In the genomic region with DNA sequence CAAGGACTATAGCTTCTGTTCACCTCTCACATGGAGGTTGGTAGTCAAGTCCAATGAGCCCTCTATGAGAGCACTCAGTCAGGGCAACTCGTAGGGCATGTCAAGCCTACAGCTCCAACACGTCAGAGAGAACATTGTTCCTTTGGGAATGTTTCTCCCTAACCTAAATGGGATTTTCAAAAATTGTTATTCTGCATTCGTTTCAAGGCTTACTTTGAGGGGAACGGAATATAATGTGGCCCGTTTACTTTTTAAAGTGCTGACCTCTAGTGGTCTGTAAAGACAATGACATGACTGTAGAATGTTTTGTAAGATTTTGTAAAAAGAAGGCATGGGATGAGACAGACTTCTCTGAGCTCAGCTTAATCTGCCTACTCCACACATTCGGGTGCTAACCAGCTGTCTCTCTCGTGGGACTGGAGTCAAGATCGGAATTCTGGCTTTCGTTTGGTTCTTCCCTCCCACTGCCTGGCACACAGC, we compare ENCODE assay signal across 8 mouse cellular contexts. TPM values are rescaled to one million over a fixed set of nuclear protein-coding genes. Genes with fewer than 3 reads are reported as not detected.
DNase-seq lines count a peak whose midpoint lies in the region; ATAC-seq and TF ChIP-seq lines count a peak whose summit lies in the region.

No protein-coding gene starts in this region.

- no peak overlapping the region for H3K27ac ChIP-seq in kidney, embryonic 15.5 days
- H3K27ac ChIP-seq in ES-E14 (ENCODE audit: insufficient read depth, low read depth, low read length, poor library complexity, severe bottlenecking), result no peak overlapping the region
- H3K27ac ChIP-seq in forebrain, embryonic 14.5 days (ENCODE audit: low read depth, low read length), result no peak overlapping the region
- H3K27ac ChIP-seq in layer of hippocampus, adult 2 months, result peak overlapping the region; percentile 51; the same call in 1 of the 2 replicates
- no peak overlapping the region for H3K27ac ChIP-seq in midbrain, postnatal 0 days (ENCODE audit: low read depth, low read length)

- H3K9me3 ChIP-seq in kidney, embryonic 15.5 days (replicated peaks), result no peaks in the 10 kb centered on the region
- no peaks in the 10 kb centered on the region for H3K9me3 ChIP-seq in ES-E14 (ENCODE audit: control insufficient read depth, insufficient read depth, low read depth, low read length)
- H3K9me3 ChIP-seq in forebrain, embryonic 14.5 days (replicated peaks; ENCODE audit: control insufficient read depth, low read length), result no peaks in the 10 kb centered on the region
- no peaks in the 10 kb centered on the region for H3K9me3 ChIP-seq in midbrain, postnatal 0 days (ENCODE audit: low read length)

- H3K4me3 ChIP-seq in kidney, embryonic 15.5 days (replicated peaks), result no peak overlapping the region
- H3K4me3 ChIP-seq in ES-E14 (ENCODE audit: insufficient read depth in 1 of 2, low read depth in 1 of 2, low read length in 2 of 2, poor library complexity in 1 of 2, severe bottlenecking in 1 of 2), result no peak overlapping the region
- H3K4me3 ChIP-seq in forebrain, embryonic 14.5 days (ENCODE audit: low read depth, low read length), result no peak overlapping the region
- H3K4me3 ChIP-seq in layer of hippocampus, adult 2 months, result no peak overlapping the region
- H3K4me3 ChIP-seq in midbrain, postnatal 0 days (ENCODE audit: low read depth, low read length), result no peak overlapping the region

- H3K4me1 ChIP-seq in kidney, embryonic 15.5 days, result no peaks in the 10 kb centered on the region
- no peaks in the 10 kb centered on the region for H3K4me1 ChIP-seq in ES-E14 (ENCODE audit: control insufficient read depth in 2 of 2, insufficient read depth in 2 of 2, low read length in 2 of 2, poor library complexity in 1 of 2)
- no peaks in the 10 kb centered on the region for H3K4me1 ChIP-seq in forebrain, embryonic 14.5 days (ENCODE audit: control insufficient read depth, insufficient read depth, low read length)
- no peaks in the 10 kb centered on the region for H3K4me1 ChIP-seq in midbrain, postnatal 0 days (ENCODE audit: insufficient read depth, low read length)

- in situ Hi-C loops in ES-E14 (cut with MboI; ENCODE audit: low sequenced_read_pairs in 2 of 2, unreplicated experiment in 2 of 2), result no loop called here

- TF ChIP-seq CTCF in layer of hippocampus, adult 2 months (conservative IDR thresholded peaks at IDR 0.05), result peak; percentile 91
- peak; percentile 84 for TF ChIP-seq CTCF in midbrain, postnatal 0 days (IDR thresholded peaks at IDR 0.05)

- peak; percentile 11 for DNase-seq in kidney, adult 18-20 months
- DNase-seq in ES-E14 (ENCODE audit: low read depth, low spot score), result no peak
- peak; percentile 78 for DNase-seq in forebrain, embryonic 14.5 days (ENCODE audit: low spot score)
- DNase-seq in layer of hippocampus, adult 2 months (ENCODE audit: low spot score in 2 of 2), result peak; percentile 58 to 87
- DNase-seq in midbrain, postnatal 0 days (ENCODE audit: low spot score), result peak; percentile 59
- DNase-seq in T-cell, adult 2 months (ENCODE audit: low spot score), result no peak
- DNase-seq in gastrocnemius, postnatal 10 days, result no peak

- no peaks in the 10 kb centered on the region for H3K36me3 ChIP-seq in kidney, embryonic 15.5 days
- no peaks in the 10 kb centered on the region for H3K36me3 ChIP-seq in ES-E14 (ENCODE audit: control insufficient read depth, insufficient read depth, low read length, poor library complexity, severe bottlenecking)
- H3K36me3 ChIP-seq in forebrain, embryonic 14.5 days (ENCODE audit: control insufficient read depth, insufficient read depth, low read length), result no peaks in the 10 kb centered on the region
- no peaks in the 10 kb centered on the region for H3K36me3 ChIP-seq in midbrain, postnatal 0 days (ENCODE audit: insufficient read depth, low read length)

- H3K9ac ChIP-seq in kidney, embryonic 15.5 days, result no peak overlapping the region
- H3K9ac ChIP-seq in ES-E14 (ENCODE audit: insufficient read depth, low read depth, low read length, poor library complexity, severe bottlenecking), result no peak overlapping the region
- no peak overlapping the region for H3K9ac ChIP-seq in forebrain, embryonic 14.5 days (ENCODE audit: low read length)
- no peak overlapping the region for H3K9ac ChIP-seq in midbrain, postnatal 0 days (replicated peaks; ENCODE audit: low read length, poor library complexity, severe bottlenecking)

- no peak overlapping the region for H3K4me2 ChIP-seq in kidney, embryonic 15.5 days
- H3K4me2 ChIP-seq in forebrain, embryonic 14.5 days (ENCODE audit: low read length), result no peak overlapping the region
- no peak overlapping the region for H3K4me2 ChIP-seq in midbrain, postnatal 0 days (ENCODE audit: low read depth, low read length, poor library complexity, severe bottlenecking)

- H3K27me3 ChIP-seq in kidney, embryonic 15.5 days, result no peaks in the 10 kb centered on the region
- no peaks in the 10 kb centered on the region for H3K27me3 ChIP-seq in forebrain, embryonic 14.5 days (replicated peaks; ENCODE audit: control insufficient read depth, insufficient read depth, low read length)
- H3K27me3 ChIP-seq in midbrain, postnatal 0 days (ENCODE audit: insufficient read depth, low read length), result no peaks in the 10 kb centered on the region

- WGBS in kidney, embryonic 15.5 days, result 35% methylated on average over 9 of the region's 9 CpGs
- 33% methylated on average over 9 of the region's 9 CpGs for WGBS in forebrain, embryonic 14.5 days
- 22% methylated on average over 9 of the region's 9 CpGs for WGBS in midbrain, postnatal 0 days

- ATAC-seq in kidney, embryonic 15.5 days (replicated peaks; ENCODE audit: low FRiP score), result no peak
- ATAC-seq in forebrain, embryonic 14.5 days, result peak; percentile 86
- peak; percentile 52; the same call in 1 of the 2 replicates for ATAC-seq in midbrain, postnatal 0 days (ENCODE audit: low FRiP score)

TF ChIP-seq in ES-E14, 5 proteins besides CTCF, POLR2A, EP300 and RAD21:
- TF ChIP-seq ZC3H11A (IDR thresholded peaks at IDR 0.05; ENCODE audit: borderline replicate concordance, low read depth, low read length), result peak; percentile 27; the same call in 1 of the 2 replicates
- no peak for TF ChIP-seq CHD2 (IDR thresholded peaks at IDR 0.05; ENCODE audit: low read depth, low read length)

RNA-seq across cellular contexts. Expression of gene Cc2d2a, which starts 27.5 kb away (rescaled TPM):
- 14.4 and 17.1 TPM in 2 replicates for polyA plus RNA-seq in kidney, embryonic 15.5 days (2015; fragmentation: Nextera tagmentation; extraction: Ambion mirVana)
- 4.7 and 6.0 TPM in 2 replicates for total RNA-seq in ES-E14 (2012; rRNA removed)
- polyA plus RNA-seq in forebrain, embryonic 14.5 days (2014; fragmentation: Nextera tagmentation; extraction: Ambion mirVana), result 5.8 and 7.7 TPM in 2 replicates
- total RNA-seq in layer of hippocampus, adult 2 months (2021), result 10 to 100 TPM; 18.2 to 21.0 TPM
- total RNA-seq in midbrain, postnatal 0 days (2014; rRNA removed), result 8.6 and 11.9 TPM in 2 replicates
- 4.7 and 5.0 TPM in 2 replicates for polyA plus RNA-seq in midbrain, postnatal 0 days (2015; fragmentation: Nextera tagmentation; extraction: Ambion mirVana)
- total RNA-seq in gastrocnemius, postnatal 10 days (2021), result 10 to 100 TPM; 10.8 to 13.8 TPM

Comparison
In these comparisons a context has a peak if more than half of its experiments do, and no peak if none do; other contexts are left out.
1. DNase-seq: peak in kidney, adult 18-20 months (single experiment), forebrain, embryonic 14.5 days (single experiment), layer of hippocampus, adult 2 months (2 of 2) and midbrain, postnatal 0 days (single experiment); none in ES-E14 (single experiment), T-cell, adult 2 months (single experiment) and gastrocnemius, postnatal 10 days (single experiment).